Mouse (Mus musculus) cerebellum, adult 2 months (tissue): ENCODE data around the gene Siah1b. TPM values are rescaled to one million over a fixed set of nuclear protein-coding genes. Genes with fewer than 3 reads are reported as not detected.

Experiments
- DNase-seq, 2 experiments: peaks; one replicate each; pipeline ENCODE4 v3.0.0; 2021
- H3K27ac ChIP-seq: fragments of 200-500 bp; 2 replicates; pipeline ENCODE4 v1.5.1; 2012; ENCODE audit warnings: low read length, control low read depth, inconsistent platforms; ENCODE audit not compliant: insufficient read depth
- H3K27me3 ChIP-seq: fragments of 200-500 bp; 2 replicates; pipeline ENCODE4 v1.6.1; 2012; ENCODE audit warnings: inconsistent platforms, mild to moderate bottlenecking, low read length, moderate library complexity; ENCODE audit not compliant: control insufficient read depth, insufficient read depth
- H3K4me1 ChIP-seq: fragments of 200-500 bp; 2 replicates; pipeline ENCODE4 v1.6.1; 2011; ENCODE audit warnings: low read length; ENCODE audit not compliant: control insufficient read depth, insufficient read depth
- H3K4me3 ChIP-seq: fragments of 200-500 bp; replicated peaks from 2 replicates; pipeline ENCODE3; 2011; ENCODE audit warnings: mild to moderate bottlenecking, low read depth, low read length, control low read depth; ENCODE audit not compliant: insufficient read depth
- CTCF ChIP-seq: fragments of 200-500 bp; IDR thresholded peaks from 2 replicates; pipeline ENCODE4 v1.5.1; 2011; ENCODE audit warnings: low read depth, mild to moderate bottlenecking, control low read depth, low read length, moderate library complexity, borderline replicate concordance; ENCODE audit not compliant: insufficient read depth
- POLR2A ChIP-seq: fragments of 200-500 bp; IDR thresholded peaks from 2 replicates; pipeline ENCODE4 v1.6.1; 2011; ENCODE audit warnings: low read length, control low read depth, borderline replicate concordance; ENCODE audit not compliant: insufficient read depth
- WGBS: fragments of 180-500 bp; shearing (Covaris S2); methylation state at CpG from one replicate; pipeline ENCODE4 v1.1.7; 2018; 5-methylcytosine and 5-hydroxymethylcytosine counted together
- polyA plus RNA-seq: library from polyadenylated mRNA; depleted of rRNA; stranded (reverse); fragments of >200 nt; gene quantifications from 2 replicates; pipeline ENCODE4 v1.2.3, GENCODE M21; 2012

Gene Siah1b
- polyA plus RNA-seq, 1 experiment = 9.7 TPM

- no peak overlapping the region for H3K4me3 ChIP-seq
- DNase-seq = no peak
- H3K4me1 ChIP-seq = no peaks in the 10 kb centered on the region
- no peak overlapping the region for H3K27ac ChIP-seq
- 77% methylated on average over 3 of the region's 3 CpGs for WGBS
- no peaks in the 10 kb centered on the region for H3K27me3 ChIP-seq
- TF ChIP-seq POLR2A (no peak), CTCF (no peak)
Observed at GRCm38 (mm10) chrX:164058523-164058922, 17.8 kb downstream of the Siah1b start.

- Histone ChIP-seq H3K27ac (no peak overlapping the region), H3K4me3 (no peak overlapping the region), H3K4me1 (no peaks in the 10 kb centered on the region), H3K27me3 (no peaks in the 10 kb centered on the region)
- 87% methylated on average over 4 of the region's 4 CpGs for WGBS
- DNase-seq = no peak
- TF ChIP-seq POLR2A = no peak
Observed at GRCm38 (mm10) chrX:164055726-164056125, 20.6 kb downstream of the Siah1b start.

GRCm38 (mm10) chrX:164046736-164047135 is 29.6 kb downstream of the Siah1b start:
- TF ChIP-seq CTCF (no peak), POLR2A (no peak)
- Histone ChIP-seq H3K27me3 (no peaks in the 10 kb centered on the region), H3K27ac (no peak overlapping the region), H3K4me1 (no peaks in the 10 kb centered on the region), H3K4me3 (no peak overlapping the region)
- WGBS = 87% methylated on average over 2 of the region's 2 CpGs
- no peak for DNase-seq

GRCm38 (mm10) chrX:164042069-164042468 is 34.2 kb downstream of the Siah1b start:
- DNase-seq = no peak
- Histone ChIP-seq H3K27me3 (no peaks in the 10 kb centered on the region), H3K4me3 (no peak overlapping the region), H3K4me1 (no peaks in the 10 kb centered on the region), H3K27ac (no peak overlapping the region)
- 63% methylated on average over 13 of the region's 13 CpGs for WGBS
- TF ChIP-seq CTCF (no peak), POLR2A (no peak)

- WGBS = 12% methylated on average over 2 of the region's 2 CpGs
- H3K4me3 ChIP-seq = no peak overlapping the region
- TF ChIP-seq POLR2A (no peak), CTCF (no peak)
- no peaks in the 10 kb centered on the region for H3K27me3 ChIP-seq
- H3K4me1 ChIP-seq = no peaks in the 10 kb centered on the region
- H3K27ac ChIP-seq = no peak overlapping the region
- DNase-seq = no peak
Observed at GRCm38 (mm10) chrX:164038882-164039281, 37.4 kb downstream of the Siah1b start.

- Histone ChIP-seq H3K27ac (no peak overlapping the region), H3K4me3 (no peak overlapping the region), H3K4me1 (no peaks in the 10 kb centered on the region), H3K27me3 (no peaks in the 10 kb centered on the region)
- DNase-seq = no peak
- TF ChIP-seq CTCF = no peak
- WGBS = 66% methylated on average over 7 of the region's 7 CpGs
Observed at GRCm38 (mm10) chrX:164035931-164036330, 40.4 kb downstream of the Siah1b start.

- Histone ChIP-seq H3K27ac (no peak overlapping the region), H3K4me3 (no peak overlapping the region), H3K4me1 (no peaks in the 10 kb centered on the region), H3K27me3 (no peaks in the 10 kb centered on the region)
- WGBS = 86% methylated on average over 2 of the region's 2 CpGs
- no peak for DNase-seq
- TF ChIP-seq POLR2A (no peak), CTCF (no peak)
Observed at GRCm38 (mm10) chrX:164035401-164035800, 40.9 kb downstream of the Siah1b start.

GRCm38 (mm10) chrX:164032526-164032925 is 43.8 kb downstream of the Siah1b start:
- H3K27ac ChIP-seq = no peak overlapping the region
- 76% methylated on average over 7 of the region's 7 CpGs for WGBS
- no peak overlapping the region for H3K4me3 ChIP-seq
- no peak for DNase-seq
- TF ChIP-seq POLR2A (no peak), CTCF (no peak)
- H3K27me3 ChIP-seq = no peaks in the 10 kb centered on the region
- no peaks in the 10 kb centered on the region for H3K4me1 ChIP-seq
